Mouse (Mus musculus) duodenum, adult 2 months (tissue): ENCODE measurements around the gene Gm21992. TPM values are rescaled to one million over a fixed set of nuclear protein-coding genes. Genes with fewer than 3 reads are reported as not detected.

Experiments
- polyA plus RNA-seq: library from polyadenylated mRNA; depleted of rRNA; stranded (reverse); fragments of >200 nt; gene quantifications from 2 replicates; pipeline ENCODE4 v1.2.3, GENCODE M21; 2012; ENCODE audit warnings: low replicate concordance; rRNA removed

Gm21992 gene
- 14.3 and 15.5 TPM in 2 replicates for polyA plus RNA-seq

GRCm38 (mm10) chr19:4811063-4811908, at the start of gene Gm21992, which contains the start of gene Rbm14:
Gene Gm21992, minus strand, starts transcription at chr19:4811612.
Gene Rbm14, minus strand, starts transcription at chr19:4811634.

GRCm38 (mm10) chr19:4854552-4855469, 43.4 kb upstream of the Gm21992 start, which contains the start of gene Ctsf:
Gene Ctsf, plus strand, starts transcription at chr19:4855130.

GRCm38 (mm10) chr19:4839149-4839548, 27.7 kb upstream of the Gm21992 start, which contains the start of the genes Ccs and Ccdc87:
Gene Ccs, minus strand, starts transcription at chr19:4839332.
Gene Ccdc87, plus strand, starts transcription at chr19:4839366.

DNA sequence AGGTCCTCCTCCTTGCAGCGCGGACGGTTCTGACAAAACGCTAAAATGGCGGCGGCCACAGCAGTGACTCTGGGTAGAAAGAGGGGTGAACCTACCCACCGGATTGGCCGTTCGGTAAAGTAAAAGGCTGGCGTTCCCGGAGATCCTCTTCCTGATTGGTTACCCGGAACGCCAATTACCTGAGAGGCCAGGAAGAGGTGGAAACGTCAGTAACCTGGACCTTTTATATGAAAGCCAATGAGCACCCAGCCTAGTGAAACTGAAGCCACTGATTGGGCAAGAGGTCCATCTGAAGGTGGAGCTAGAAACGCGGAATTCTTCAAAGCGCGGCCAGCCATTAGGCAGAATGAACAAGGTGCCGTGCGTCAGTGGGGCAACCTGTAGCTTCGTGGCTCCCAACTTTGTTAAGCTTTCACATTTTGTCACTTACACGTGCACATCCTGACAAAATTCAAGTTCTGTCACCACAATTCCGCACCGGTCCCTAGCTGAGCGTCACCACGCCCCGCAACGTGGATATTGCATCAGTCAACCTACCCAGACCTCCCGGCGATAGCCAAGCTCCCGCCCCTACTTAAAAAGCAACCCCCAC, 17.5 kb downstream of the Gm21992 start, which contains the start of gene Rbm4:
Rbm4 (minus strand) TSS at position 71 of the 592 bp plus-strand sequence.

DNA sequence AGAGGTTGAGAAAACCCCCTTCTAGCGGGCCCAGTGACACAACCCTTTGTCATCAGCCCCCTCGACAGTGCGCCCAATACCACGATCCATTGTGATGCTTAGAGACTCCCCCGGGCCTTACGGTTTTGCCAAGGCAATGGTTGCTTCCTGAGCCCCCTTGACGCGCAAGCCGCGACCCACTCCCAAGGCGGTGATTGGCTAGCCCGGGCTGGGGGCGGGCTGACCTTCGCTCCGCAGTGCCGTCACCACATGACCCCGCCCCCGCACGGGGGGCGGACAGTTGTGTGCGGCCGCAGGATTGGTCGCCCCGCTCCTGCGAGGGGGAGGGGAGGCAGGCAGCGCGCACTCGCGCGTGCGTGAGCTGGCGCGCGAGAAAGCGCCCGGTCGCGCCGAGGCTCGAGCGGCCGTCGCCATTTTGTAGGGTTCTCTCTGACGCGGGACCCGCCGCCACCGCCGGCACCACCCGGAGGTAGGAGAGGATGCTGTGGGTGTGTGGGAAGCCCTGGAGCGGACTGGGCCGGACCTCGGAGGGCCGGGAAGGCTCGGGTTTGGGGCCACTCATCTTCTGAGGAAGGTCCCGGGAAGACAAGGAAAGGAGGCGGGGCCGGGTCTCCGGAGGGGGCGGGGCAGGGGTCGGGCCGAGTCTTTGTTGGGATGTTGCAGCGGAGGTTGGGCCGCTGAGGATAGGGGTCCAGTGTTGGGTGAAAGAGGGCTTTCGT, 55.1 kb downstream of the Gm21992 start, which contains the start of gene Rbm4b:
Rbm4b (plus strand) TSS at position 305 of the 719 bp plus-strand sequence.

DNA sequence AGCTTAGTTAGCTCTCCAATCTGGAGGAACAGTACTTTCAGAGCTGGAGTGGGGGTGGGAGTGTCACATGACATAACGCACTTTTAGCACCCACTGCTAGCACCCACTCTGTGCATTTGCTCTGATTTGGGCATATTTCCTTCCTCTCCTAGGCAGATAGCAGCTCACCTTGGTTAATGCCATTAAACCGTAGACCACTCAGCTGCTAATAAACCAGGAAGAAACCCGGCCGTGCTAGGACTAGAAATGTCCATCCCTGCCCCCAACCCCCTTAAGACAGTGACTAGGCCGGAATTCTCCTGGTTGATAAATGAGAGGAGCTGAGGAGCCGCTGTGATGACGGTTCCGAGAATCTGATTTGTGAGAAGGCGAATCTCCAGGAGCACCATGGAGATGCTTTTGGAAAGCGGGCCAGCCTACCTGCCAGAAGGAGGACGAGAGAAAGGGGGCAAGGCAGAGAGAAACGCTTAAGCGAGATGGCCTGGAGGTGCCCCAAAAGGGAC, 100.3 kb downstream of the Gm21992 start, which contains the start of gene Sptbn2:
Sptbn2 (plus strand) TSS at position 70 of the 503 bp plus-strand sequence.

GRCm38 (mm10) chr19:4698205-4698677, 113.2 kb downstream of the Gm21992 start, which contains the start of gene Gm960:
Gene Gm960, minus strand, starts transcription at chr19:4698668.

Other genes with a start within 250 kb of the Gm21992 start
- 16.3 and 25.3 TPM in 2 replicates for gene Lrfn4, start 195.9 kb downstream of the Gm21992 start, polyA plus RNA-seq
- 89.0 and 128 TPM in 2 replicates for gene Rce1, start 186.0 kb downstream of the Gm21992 start, polyA plus RNA-seq
- gene Gm960, start 112.9 kb downstream of the Gm21992 start, polyA plus RNA-seq: 0.21 and 0.38 TPM in 2 replicates
- 0.15 and 0.36 TPM in 2 replicates for gene Sptbn2, start 100.4 kb downstream of the Gm21992 start, polyA plus RNA-seq
- gene Rbm4b, start 55.1 kb downstream of the Gm21992 start, polyA plus RNA-seq: 1.6 and 1.9 TPM in 2 replicates
- 14.1 and 19.8 TPM in 2 replicates for gene Rbm4, start 17.7 kb downstream of the Gm21992 start, polyA plus RNA-seq
- gene Rbm14, start within 50 bp of the Gm21992 start, polyA plus RNA-seq: 54.4 and 67.9 TPM in 2 replicates
- gene Ccs, start 27.7 kb upstream of the Gm21992 start, polyA plus RNA-seq: 44.5 and 45.3 TPM in 2 replicates
- 0.05 and 0.20 TPM in 2 replicates for gene Ccdc87, start 27.8 kb upstream of the Gm21992 start, polyA plus RNA-seq
- gene Ctsf, start 43.5 kb upstream of the Gm21992 start, polyA plus RNA-seq: 23.8 and 33.2 TPM in 2 replicates
- gene Actn3, start 66.3 kb upstream of the Gm21992 start, polyA plus RNA-seq: 0.12 and 0.37 TPM in 2 replicates
- gene Zdhhc24, start 67.1 kb upstream of the Gm21992 start, polyA plus RNA-seq: 20.0 and 26.3 TPM in 2 replicates
- gene Bbs1, start 95.0 kb upstream of the Gm21992 start, polyA plus RNA-seq: 0.32 and 2.3 TPM in 2 replicates
- 131 and 152 TPM in 2 replicates for gene Dpp3, start 116.7 kb upstream of the Gm21992 start, polyA plus RNA-seq
- gene Peli3, start 131.5 kb upstream of the Gm21992 start, polyA plus RNA-seq: 1.2 and 1.7 TPM in 2 replicates
- 8.4 and 15.6 TPM in 2 replicates for gene Mrpl11, start 150.5 kb upstream of the Gm21992 start, polyA plus RNA-seq
- 0.90 and 1.8 TPM in 2 replicates for gene Npas4, start 178.7 kb upstream of the Gm21992 start, polyA plus RNA-seq
- 2.3 and 8.8 TPM in 2 replicates for gene Slc29a2, start 212.2 kb upstream of the Gm21992 start, polyA plus RNA-seq
- gene B4gat1, start 227.2 kb upstream of the Gm21992 start, polyA plus RNA-seq: 12.5 and 14.2 TPM in 2 replicates
- gene AC124502.3, start 227.3 kb upstream of the Gm21992 start, polyA plus RNA-seq: 1.3 and 2.9 TPM in 2 replicates
- gene Brms1, start 229.7 kb upstream of the Gm21992 start, polyA plus RNA-seq: 37.5 and 52.2 TPM in 2 replicates
- 3.3 and 8.5 TPM in 2 replicates for gene Rin1, start 238.9 kb upstream of the Gm21992 start, polyA plus RNA-seq